Mouse (Mus musculus) heart, postnatal 36 days (tissue): ENCODE data around the gene Ackr2. TPM values are rescaled to one million over a fixed set of nuclear protein-coding genes. Genes with fewer than 3 reads are reported as not detected.
A peak's percentile ranks its signal among the peaks of the same experiment; 100 is the strongest.

Experiments
- DNase-seq, 2 experiments: peaks; one replicate each; pipeline ENCODE4 v3.0.0; 2021 to 2022
- intact Hi-C: fragments of 180-260 bp; cut with DNase I; formaldehyde crosslinking; loops from one replicate; pipeline ENCODE4 v1.15.1; 2025
- total RNA-seq, 2 experiments: library from RNA; stranded (reverse); gene quantifications; 2 replicates each; pipeline ENCODE4 v1.2.3; 2021

The Ackr2 gene
- total RNA-seq: 1 to 10 TPM; 1.6 to 1.9 TPM

- no peak for DNase-seq
These were observed at the start of gene Ackr2 for GRCm38 (mm10) chr9:121898245-121898644. Gene Ackr2 (plus strand): TSS chr9:121898355.

GRCm38 (mm10) chr9:121854246-121854645 lies 43.9 kb upstream of the Ackr2 start:
- no peak for DNase-seq
- intact Hi-C loops: loop anchor here (10.0 kb wide), 1 partner anchor 951 kb away; the partner anchor contains the start of gene Tcaim

More at GRCm38 (mm10) chr9:121898245-121898644, at the start of gene Ackr2:
- intact Hi-C loops: no loop called here

GRCm38 (mm10) chr9:121856649-121857416 lies 41.3 kb upstream of the Ackr2 start:
- DNase-seq: no peak
- intact Hi-C loops: loop anchor here (10.0 kb wide), 1 partner anchor 948 kb away; the partner anchor contains the start of gene Tcaim

- intact Hi-C loops: loop anchor here (10.0 kb wide), 1 partner anchor 947 kb away; the partner anchor contains the start of gene Tcaim
These were observed 40.5 kb upstream of the Ackr2 start for GRCm38 (mm10) chr9:121857474-121858152.

GRCm38 (mm10) chr9:121858153-121858488 lies 40.0 kb upstream of the Ackr2 start, which contains the start of gene Higd1a:
Gene Higd1a (minus strand): TSS chr9:121858362.
- intact Hi-C loops: loop anchor here (10.0 kb wide), 1 partner anchor 947 kb away; the partner anchor contains the start of gene Tcaim

More at GRCm38 (mm10) chr9:121857474-121858152, 40.5 kb upstream of the Ackr2 start:
- DNase-seq: peak; percentile 98 to 100

GRCm38 (mm10) chr9:121859345-121859744 lies 38.8 kb upstream of the Ackr2 start:
- intact Hi-C loops: loop anchor here (10.0 kb wide), 1 partner anchor 945 kb away; the partner anchor contains the start of gene Tcaim

More at GRCm38 (mm10) chr9:121858153-121858488, 40.0 kb upstream of the Ackr2 start, which contains the start of gene Higd1a:
- DNase-seq: no peak

GRCm38 (mm10) chr9:121860921-121861320 lies 37.2 kb upstream of the Ackr2 start:
- no peak for DNase-seq
- intact Hi-C loops: no loop called here

More at GRCm38 (mm10) chr9:121859345-121859744, 38.8 kb upstream of the Ackr2 start:
- no peak for DNase-seq

GRCm38 (mm10) chr9:121864837-121865236 lies 33.3 kb upstream of the Ackr2 start:
- DNase-seq: no peak
- intact Hi-C loops: no loop called here

- DNase-seq: no peak
- intact Hi-C loops: no loop called here
These were observed 32.6 kb upstream of the Ackr2 start for GRCm38 (mm10) chr9:121865425-121866008.

- DNase-seq: no peak
- intact Hi-C loops: no loop called here
These were observed 30.5 kb upstream of the Ackr2 start for GRCm38 (mm10) chr9:121867632-121868031.

- intact Hi-C loops: no loop called here
These were observed 29.9 kb upstream of the Ackr2 start for GRCm38 (mm10) chr9:121868236-121868635.

GRCm38 (mm10) chr9:121869432-121869831 lies 28.7 kb upstream of the Ackr2 start:
- intact Hi-C loops: no loop called here
- no peak for DNase-seq

More at GRCm38 (mm10) chr9:121868236-121868635, 29.9 kb upstream of the Ackr2 start:
- DNase-seq: no peak

- no peak for DNase-seq
- intact Hi-C loops: no loop called here
These were observed 28.1 kb upstream of the Ackr2 start for GRCm38 (mm10) chr9:121869973-121870515.

GRCm38 (mm10) chr9:121872062-121872683 lies 26.0 kb upstream of the Ackr2 start:
- intact Hi-C loops: no loop called here
- DNase-seq: no peak

GRCm38 (mm10) chr9:121873578-121873977 lies 24.6 kb upstream of the Ackr2 start:
- intact Hi-C loops: no loop called here
- DNase-seq: no peak

- DNase-seq: peak in 1 of 2 experiments; percentile 57
- intact Hi-C loops: loop anchor here (1.0 to 2.0 kb wide), 2 partner anchors 31 to 46 kb away; no protein-coding TSS in a partner anchor
These were observed 21.0 kb upstream of the Ackr2 start for GRCm38 (mm10) chr9:121877052-121877740.

GRCm38 (mm10) chr9:121880840-121881239 lies 17.3 kb upstream of the Ackr2 start:
- intact Hi-C loops: loop anchor here (2.0 to 5.0 kb wide), 2 partner anchors 46 to 104 kb away; no protein-coding TSS in a partner anchor
- peak; percentile 74 to 75 for DNase-seq

GRCm38 (mm10) chr9:121881301-121881700 lies 16.9 kb upstream of the Ackr2 start:
- DNase-seq: peak in 1 of 2 experiments; percentile 26
- intact Hi-C loops: loop anchor here (2.0 to 5.0 kb wide), 2 partner anchors 46 to 104 kb away; no protein-coding TSS in a partner anchor

- intact Hi-C loops: loop anchor here (5.0 kb wide), 1 partner anchor 45 kb away; no protein-coding TSS in a partner anchor
- DNase-seq: peak in 1 of 2 experiments; percentile 33
These were observed 16.1 kb upstream of the Ackr2 start for GRCm38 (mm10) chr9:121882015-121882457.
